ENCODE assay signal across 9 mouse cellular contexts in the genomic region with DNA sequence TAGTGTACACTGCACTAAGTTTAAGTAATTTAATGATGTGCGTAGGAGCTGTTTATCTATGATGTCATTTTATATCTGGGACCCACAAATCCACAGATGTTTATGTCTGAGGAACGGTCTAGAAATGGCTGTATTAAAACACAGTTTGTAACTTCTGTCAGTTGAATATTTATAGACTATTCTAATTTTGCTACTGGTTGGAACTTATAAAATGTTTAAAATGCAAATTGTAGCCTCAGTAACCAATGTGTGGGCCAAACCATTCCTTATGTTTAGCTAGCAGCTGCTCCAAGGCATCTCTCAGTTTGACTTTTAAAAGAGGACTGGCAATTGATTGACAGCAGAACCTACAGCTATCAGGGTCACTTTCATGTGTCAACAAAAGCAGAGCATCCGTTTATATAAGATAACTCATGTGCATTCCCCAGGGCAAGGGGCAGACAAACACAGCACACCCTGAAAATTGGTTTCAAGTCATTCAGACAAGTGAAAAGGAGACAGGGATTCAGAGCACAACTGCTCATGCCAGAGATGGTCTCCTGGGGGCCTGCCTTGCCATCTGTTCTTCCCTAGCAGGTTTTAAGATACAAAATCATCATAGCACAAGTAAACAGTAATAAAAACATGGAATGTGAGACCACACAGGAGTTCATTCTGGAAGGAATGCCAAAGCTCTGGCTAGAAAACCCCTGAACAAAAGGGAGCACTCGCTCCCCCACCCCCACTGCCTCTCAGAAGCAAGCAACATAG. TPM values are rescaled to one million over a fixed set of nuclear protein-coding genes. Genes with fewer than 3 reads are reported as not detected.
DNase-seq lines count a peak whose midpoint lies in the region; ATAC-seq and TF ChIP-seq lines count a peak whose summit lies in the region.
"Had no signal": no experiment of that assay in that cellular context is flagged by ENCODE, and none has a peak within 500 bp of the region (broad histone marks: within the 10 kb centered on the region; RNA-seq: fewer than 3 reads in every experiment).

No protein-coding gene starts in this region.

- WGBS in neural tube, embryonic 11.5 days = 59% methylated on average over 4 of the region's 4 CpGs
- 26% methylated on average over 4 of the region's 4 CpGs for WGBS in forebrain, postnatal 0 days
- 53% methylated on average over 4 of the region's 4 CpGs for WGBS in liver, embryonic 15.5 days (ENCODE audit: insufficient replicate concordance)

- DNase-seq in neural tube, embryonic 11.5 days (ENCODE audit: low spot score) = peak; percentile 19
- no peak for DNase-seq in neural tube, embryonic 10.5 days (ENCODE audit: extremely low spot score, low spot score)
- peak; percentile 59 for DNase-seq in forebrain, postnatal 0 days
- no peak for DNase-seq in natural killer cell, adult 2 months (ENCODE audit: low spot score in 2 of 2)
- no peak for DNase-seq in ovary, postnatal 14 days (ENCODE audit: low spot score)
- DNase-seq: cerebellum, postnatal 36 days had no signal

- no peak overlapping the region for H3K4me2 ChIP-seq in neural tube, embryonic 11.5 days (ENCODE audit: low read depth)
- H3K4me2 ChIP-seq in forebrain, postnatal 0 days (ENCODE audit: low read depth) = no peak overlapping the region
- H3K4me2 ChIP-seq in liver, embryonic 15.5 days = no peak overlapping the region
- H3K4me2 ChIP-seq: stomach, embryonic 15.5 days had no signal

- no peak for ATAC-seq in neural tube, embryonic 11.5 days (ENCODE audit: insufficient read depth, low FRiP score, low TSS enrichment)
- peak; percentile 79 for ATAC-seq in forebrain, postnatal 0 days
- ATAC-seq in liver, embryonic 15.5 days (ENCODE audit: insufficient read depth) = peak; percentile 47; the same call in 1 of the 2 replicates
- ATAC-seq in erythroblast, adult 5-6 weeks (replicated peaks; ENCODE audit: low FRiP score, poor library complexity, severe bottlenecking) = no peak

- no peaks in the 10 kb centered on the region for H3K27me3 ChIP-seq in neural tube, embryonic 11.5 days (ENCODE audit: control insufficient read depth, insufficient read depth, low read length)
- H3K27me3 ChIP-seq in forebrain, postnatal 0 days (ENCODE audit: insufficient read depth, low read length) = no peaks in the 10 kb centered on the region
- no peaks in the 10 kb centered on the region for H3K27me3 ChIP-seq in liver, embryonic 15.5 days
- H3K27me3 ChIP-seq: stomach, embryonic 15.5 days had no signal

- no peak overlapping the region for H3K27ac ChIP-seq in neural tube, embryonic 11.5 days (ENCODE audit: low read depth, low read length)
- H3K27ac ChIP-seq in forebrain, postnatal 0 days (ENCODE audit: low read depth, low read length) = peak overlapping the region; percentile 36; the same call in 1 of the 2 replicates
- no peak overlapping the region for H3K27ac ChIP-seq in liver, embryonic 15.5 days (replicated peaks)
- H3K27ac ChIP-seq: stomach, embryonic 15.5 days had no signal

- TF ChIP-seq CTCF in forebrain, postnatal 0 days (IDR thresholded peaks at IDR 0.05; ENCODE audit: low read depth) = no peak

- no peaks in the 10 kb centered on the region for H3K9me3 ChIP-seq in neural tube, embryonic 11.5 days (ENCODE audit: control insufficient read depth, low read length)
- no peaks in the 10 kb centered on the region for H3K9me3 ChIP-seq in forebrain, postnatal 0 days (ENCODE audit: low read length)
- H3K9me3 ChIP-seq in liver, embryonic 15.5 days (replicated peaks) = no peaks in the 10 kb centered on the region
- H3K9me3 ChIP-seq: stomach, embryonic 15.5 days had no signal

- no peak overlapping the region for H3K9ac ChIP-seq in neural tube, embryonic 11.5 days (ENCODE audit: low read length)
- H3K9ac ChIP-seq in forebrain, postnatal 0 days = no peak overlapping the region
- H3K9ac ChIP-seq in liver, embryonic 15.5 days = no peak overlapping the region
- H3K9ac ChIP-seq: stomach, embryonic 15.5 days had no signal

- H3K4me3 ChIP-seq in neural tube, embryonic 11.5 days (ENCODE audit: low read depth, low read length) = no peak overlapping the region
- no peak overlapping the region for H3K4me3 ChIP-seq in forebrain, postnatal 0 days (ENCODE audit: low read depth, low read length)
- no peak overlapping the region for H3K4me3 ChIP-seq in liver, embryonic 15.5 days (replicated peaks)
- H3K4me3 ChIP-seq: stomach, embryonic 15.5 days had no signal

- H3K36me3 ChIP-seq in neural tube, embryonic 11.5 days (ENCODE audit: control insufficient read depth, insufficient read depth, low read length) = no peaks in the 10 kb centered on the region
- H3K36me3 ChIP-seq in forebrain, postnatal 0 days (ENCODE audit: insufficient read depth) = peaks cover 3% of the 10 kb centered on the region; the same call in 1 of the 2 replicates
- no peaks in the 10 kb centered on the region for H3K36me3 ChIP-seq in liver, embryonic 15.5 days (replicated peaks)
- H3K36me3 ChIP-seq: stomach, embryonic 15.5 days had no signal

- no peaks in the 10 kb centered on the region for H3K4me1 ChIP-seq in neural tube, embryonic 11.5 days (ENCODE audit: control insufficient read depth, insufficient read depth, low read length)
- H3K4me1 ChIP-seq in forebrain, postnatal 0 days (ENCODE audit: insufficient read depth) = 0 out of 2 replicates have a peak, but pooled peaks cover 4% of the 10 kb centered on the region
- no peaks in the 10 kb centered on the region for H3K4me1 ChIP-seq in liver, embryonic 15.5 days (replicated peaks)

RNA-seq across cellular contexts. Expression of a gene that starts 48.0 kb away (rescaled TPM):
- polyA plus RNA-seq in neural tube, embryonic 11.5 days (2014; fragmentation: Nextera tagmentation; extraction: Ambion mirVana) = 202 and 210 TPM in 2 replicates
- 115 and 125 TPM in 2 replicates for total RNA-seq in forebrain, postnatal 0 days (2014; rRNA removed)
- polyA plus RNA-seq in forebrain, postnatal 0 days (2015; fragmentation: Nextera tagmentation; extraction: Ambion mirVana) = 173 and 177 TPM in 2 replicates
- polyA plus RNA-seq in liver, embryonic 15.5 days (2015; fragmentation: Nextera tagmentation; extraction: Ambion mirVana) = 93.6 and 104 TPM in 2 replicates
- 37.9 and 80.3 TPM in 2 replicates for total RNA-seq in erythroblast, adult 5-6 weeks (2015; ENCODE audit: low replicate concordance)
- 137 and 148 TPM in 2 replicates for total RNA-seq in erythroblast, adult 5-6 weeks (2017; ENCODE audit: low replicate concordance)

Comparison
In these comparisons a context has a peak if more than half of its experiments do, and no peak if none do; other contexts are left out.
1. DNase-seq: peak in neural tube, embryonic 11.5 days (single experiment) and forebrain, postnatal 0 days (single experiment); none in neural tube, embryonic 10.5 days (single experiment), natural killer cell, adult 2 months (0 of 2) and ovary, postnatal 14 days (single experiment).
2. ATAC-seq: peak in forebrain, postnatal 0 days (single experiment) and liver, embryonic 15.5 days (single experiment); none in neural tube, embryonic 11.5 days (single experiment) and erythroblast, adult 5-6 weeks (single experiment).